Mouse (Mus musculus): Measurements from ENCODE around the gene Fastk. TPM values are rescaled to one million over a fixed set of nuclear protein-coding genes. Genes with fewer than 3 reads are reported as not detected.
"Not testable (repeated sequence)": the region's sequence is repeated elsewhere in the genome, so short reads cannot be mapped to it uniquely, and the experiment has no call there.

Fastk gene
- total RNA-seq, 2 experiments from 2014 or later, result 288 to 330 TPM

- no peak for DNase-seq
Observed at GRCm38 (mm10) chr5:24424004-24424781, 20.9 kb downstream of the Fastk start.

- peak; percentile 98 to 100 for DNase-seq
Observed at GRCm38 (mm10) chr5:24423129-24424003, 21.7 kb downstream of the Fastk start, which contains the start of the genes Cdk5 and Slc4a2. TSS of gene Cdk5 (minus strand) at chr5:24423530. TSS of gene Slc4a2 (plus strand) at chr5:24423837.

- DNase-seq, result no peak
Observed at GRCm38 (mm10) chr5:24420381-24420780, 24.7 kb downstream of the Fastk start.

- DNase-seq, result no peak
Observed at GRCm38 (mm10) chr5:24417587-24417986, 27.5 kb downstream of the Fastk start.

GRCm38 (mm10) chr5:24416222-24416736 lies 28.8 kb downstream of the Fastk start:
- peak; percentile 70 to 78 for DNase-seq

- no peak for DNase-seq
Observed at GRCm38 (mm10) chr5:24413938-24414337, 31.1 kb downstream of the Fastk start.

GRCm38 (mm10) chr5:24413042-24413693 lies 31.9 kb downstream of the Fastk start, which contains the start of gene Asic3:
TSS of gene Asic3 (plus strand) at chr5:24413392.
- DNase-seq, result no peak

GRCm38 (mm10) chr5:24412063-24412462 lies 33.0 kb downstream of the Fastk start:
- DNase-seq, result no peak

GRCm38 (mm10) chr5:24409466-24409865 lies 35.6 kb downstream of the Fastk start:
- DNase-seq, result no peak

GRCm38 (mm10) chr5:24408651-24409050 lies 36.4 kb downstream of the Fastk start:
- peak in 1 of 2 experiments; percentile 24 for DNase-seq

GRCm38 (mm10) chr5:24405389-24405876 lies 39.7 kb downstream of the Fastk start:
- no peak for DNase-seq

- no peak for DNase-seq
Observed at GRCm38 (mm10) chr5:24404594-24405360, 40.3 kb downstream of the Fastk start.

- DNase-seq, result no peak
Observed at GRCm38 (mm10) chr5:24401969-24402368, 43.1 kb downstream of the Fastk start.

GRCm38 (mm10) chr5:24400911-24401605 lies 44.0 kb downstream of the Fastk start:
- no peak for DNase-seq

GRCm38 (mm10) chr5:24400362-24400761 lies 44.7 kb downstream of the Fastk start:
- DNase-seq, result no peak

- no peak for DNase-seq
Observed at GRCm38 (mm10) chr5:24399686-24400085, 45.4 kb downstream of the Fastk start.

- DNase-seq, result not testable (repeated sequence)
Observed at GRCm38 (mm10) chr5:24396254-24396653, 48.8 kb downstream of the Fastk start.

- peak; percentile 99 for DNase-seq
Observed at GRCm38 (mm10) chr5:24394165-24394894, 50.8 kb downstream of the Fastk start.

GRCm38 (mm10) chr5:24393392-24393997 lies 51.6 kb downstream of the Fastk start, which contains the start of gene Abcb8:
TSS of gene Abcb8 (plus strand) at chr5:24393663.
- peak; percentile 88 to 94 for DNase-seq
